Mouse (Mus musculus): Measurements from ENCODE around the gene Vmn1r39.
"Not testable (repeated sequence)": the region's sequence is repeated elsewhere in the genome, so short reads cannot be mapped to it uniquely, and the experiment has no call there.

The Vmn1r39 gene

DNA sequence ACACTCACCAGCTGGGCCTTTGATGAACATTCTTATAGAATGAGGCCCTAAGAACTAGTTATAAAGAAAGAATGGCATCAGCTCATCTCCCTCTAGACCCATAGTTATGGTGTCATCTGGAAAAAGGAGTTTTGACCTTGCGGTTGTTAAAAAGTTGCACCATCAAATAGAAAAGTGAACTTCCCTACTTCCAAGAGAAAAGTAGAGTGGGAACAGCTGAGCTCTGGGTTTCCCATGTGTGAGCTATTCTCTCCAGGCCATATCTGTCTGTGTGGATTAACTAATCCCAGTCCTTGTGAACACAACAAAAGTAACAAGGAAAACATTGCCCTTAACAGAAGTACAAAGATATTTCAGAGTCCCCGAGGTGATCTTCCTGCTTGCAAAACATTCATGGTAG lies at the start of gene Vmn1r39:
TSS of gene Vmn1r39 (minus strand) at position 101 of the 400 bp plus-strand sequence.
- DNase-seq (ENCODE audit: low spot score in 2 of 2), result no peak

DNA sequence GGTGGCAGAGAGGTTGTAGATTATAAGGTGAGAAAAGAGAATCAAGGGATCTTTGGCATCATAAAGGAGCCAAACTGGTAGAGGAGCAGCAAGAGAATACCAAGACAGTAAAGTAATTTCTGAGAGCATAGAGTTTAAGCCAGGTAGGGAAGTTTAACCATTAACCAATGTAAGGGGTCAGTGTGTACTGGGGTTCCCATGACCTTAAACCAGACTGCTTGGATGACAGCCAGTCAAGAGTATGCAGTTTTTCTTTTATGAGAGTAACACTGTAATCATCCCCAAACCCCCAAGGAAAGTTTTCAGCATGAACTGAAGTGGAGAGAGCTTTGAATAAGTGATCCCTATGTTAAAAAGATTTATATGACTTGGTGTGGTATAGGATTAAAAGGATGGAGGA lies 49.0 kb upstream of the Vmn1r39 start:
- no peak for DNase-seq (ENCODE audit: low spot score in 2 of 2)

GRCm38 (mm10) chr6:66858356-66858755 lies 47.9 kb upstream of the Vmn1r39 start:
- DNase-seq (ENCODE audit: low spot score in 2 of 2), result no peak

DNA sequence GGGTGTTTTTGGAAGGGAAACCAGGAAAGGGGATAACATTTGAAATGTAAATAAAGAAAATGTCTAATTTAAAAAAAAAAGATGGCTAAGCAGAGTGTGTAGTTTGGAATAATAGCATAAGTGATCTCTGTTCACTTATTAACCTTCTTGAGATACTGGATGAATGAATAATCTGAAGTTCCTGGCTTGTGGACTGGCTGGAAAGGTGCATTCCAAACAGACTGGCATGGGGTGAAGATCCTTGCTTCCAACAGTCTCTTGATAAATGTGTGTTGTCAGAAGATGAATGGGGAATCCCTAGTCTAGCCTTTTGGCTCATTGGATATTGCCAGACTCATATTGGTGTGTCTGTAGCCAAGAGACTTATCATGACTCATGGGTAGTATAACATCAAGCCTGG lies 45.8 kb upstream of the Vmn1r39 start:
- DNase-seq (ENCODE audit: low spot score in 2 of 2), result no peak

- no peak for DNase-seq (ENCODE audit: low spot score in 2 of 2)
Observed at GRCm38 (mm10) chr6:66848936-66849335, 38.5 kb upstream of the Vmn1r39 start.

- not testable (repeated sequence) for DNase-seq (ENCODE audit: low spot score in 2 of 2)
Observed at GRCm38 (mm10) chr6:66840631-66841030, 30.2 kb upstream of the Vmn1r39 start.

- DNase-seq (ENCODE audit: low spot score in 2 of 2), result no peak
Observed at GRCm38 (mm10) chr6:66836932-66837331, 26.5 kb upstream of the Vmn1r39 start.

DNA sequence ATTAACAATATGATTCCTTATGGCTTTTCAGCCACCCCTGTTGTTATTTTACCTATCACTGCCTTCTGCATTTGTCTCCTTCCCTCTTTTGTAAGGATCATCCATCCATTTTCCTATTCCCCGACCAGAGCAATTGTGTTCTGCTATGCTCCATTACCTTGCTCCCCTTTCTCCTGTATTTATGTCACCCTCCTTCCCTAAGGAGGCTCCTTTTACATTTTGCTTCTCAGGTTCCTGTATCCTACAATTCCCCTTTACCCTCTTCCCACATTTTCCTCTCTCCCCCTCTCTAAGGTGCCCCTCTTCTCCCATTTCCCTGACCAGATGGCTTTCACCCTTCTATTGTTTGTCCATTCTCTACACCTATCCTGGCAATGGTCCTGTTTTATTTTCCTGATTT lies 4.1 kb downstream of the Vmn1r39 start:
- no peak for DNase-seq (ENCODE audit: low spot score in 2 of 2)

DNA sequence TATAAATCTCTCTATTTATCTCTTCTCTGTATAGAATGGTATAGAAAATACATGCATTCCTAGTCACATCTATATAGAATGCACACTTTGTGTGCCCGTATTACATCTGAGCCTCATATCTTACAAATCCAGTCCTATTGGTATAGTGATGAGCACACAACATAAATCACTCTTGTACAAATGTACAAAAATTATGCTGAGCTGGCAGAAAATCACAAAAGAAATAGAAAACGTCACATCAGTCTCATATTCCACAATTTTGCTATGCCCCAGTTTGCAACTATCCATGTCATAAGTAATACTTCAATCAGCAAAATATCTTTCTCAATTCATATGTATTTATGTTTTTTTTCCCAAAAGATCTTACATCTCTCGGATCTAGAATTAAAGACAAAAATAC lies 4.7 kb downstream of the Vmn1r39 start:
- no peak for DNase-seq (ENCODE audit: low spot score in 2 of 2)

GRCm38 (mm10) chr6:66782527-66782926 lies 27.9 kb downstream of the Vmn1r39 start, which contains the start of gene Vmn1r38:
Gene Vmn1r38 (minus strand): TSS chr6:66782627.
- not testable (repeated sequence) for DNase-seq (ENCODE audit: low spot score in 2 of 2)
